8 mouse cellular contexts compared by ENCODE assay signal in the genomic region with DNA sequence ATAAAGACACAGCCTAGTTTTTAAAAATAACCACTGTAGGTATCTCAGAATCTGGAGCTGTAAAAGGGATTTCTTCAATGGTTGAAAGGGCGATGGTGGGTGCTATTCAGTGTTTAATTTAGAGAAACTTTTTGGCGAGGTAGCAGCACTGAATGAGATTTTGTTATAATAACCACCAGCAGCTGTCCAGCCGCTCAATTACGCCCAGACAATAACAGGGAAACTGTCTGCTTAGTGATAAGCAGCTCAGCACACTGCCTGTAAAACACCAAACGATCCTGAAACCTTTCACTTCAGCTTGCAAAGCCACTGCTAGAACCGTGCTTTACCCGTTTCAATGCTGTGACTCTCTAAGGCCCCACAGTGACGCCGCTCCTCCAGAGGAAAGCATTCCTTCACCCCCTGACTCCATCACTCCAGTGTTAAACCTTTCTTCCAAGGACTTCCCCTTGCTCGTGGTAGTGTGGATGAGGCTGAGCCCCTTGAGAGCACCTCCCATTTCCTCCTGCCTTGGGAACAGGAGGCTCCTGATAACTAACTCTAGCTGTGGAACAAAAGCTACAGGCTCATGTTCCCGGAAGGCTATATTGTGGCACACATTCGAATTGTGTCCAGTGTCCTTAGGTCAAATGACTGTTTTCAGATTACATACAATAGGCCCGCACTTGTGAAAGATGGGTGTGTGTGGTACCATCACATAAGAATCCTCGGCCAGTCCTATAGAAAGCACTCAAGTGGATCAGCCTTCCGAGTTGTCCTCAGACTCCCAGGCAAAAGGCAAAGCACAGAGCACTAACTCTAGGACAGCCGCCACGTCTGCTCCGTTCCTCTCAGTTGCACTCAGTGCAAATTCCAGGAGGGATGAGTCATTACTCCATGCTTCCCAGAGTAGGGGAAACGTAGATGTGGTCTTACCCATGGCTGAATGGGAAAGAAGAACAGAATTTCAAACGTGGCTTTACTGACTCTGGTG.
DNase-seq lines count a peak whose midpoint lies in the region.

No protein-coding gene starts in this region.

- DNase-seq in heart, adult 11 months, result peak; percentile 97
- DNase-seq in heart, postnatal 25 days (ENCODE audit: low spot score), result no peak
- DNase-seq in fibroblast of lung, adult 2 months (ENCODE audit: low read depth), result peak; percentile 39
- peak; percentile 27 for DNase-seq in kidney, adult 11 months
- peak; percentile 31 for DNase-seq in lung, postnatal 10 days
- DNase-seq in thymus, postnatal 14 days, result no peak
- no peak for DNase-seq in layer of hippocampus, adult 18-20 months (ENCODE audit: low spot score in 2 of 2)
- DNase-seq in thymus, adult 18-20 months, result no peak

- intact Hi-C loops in heart, postnatal 25 days (cut with DNase I), result loop anchor here (5.0 kb wide), 4 partner anchors 38 to 102 kb away; partner anchors contain the start of gene Osbpl3

Comparison
In these comparisons a context has a peak if more than half of its experiments do, and no peak if none do; other contexts are left out.
1. DNase-seq: peak in heart, adult 11 months (single experiment), fibroblast of lung, adult 2 months (single experiment), kidney, adult 11 months (single experiment) and lung, postnatal 10 days (single experiment); none in heart, postnatal 25 days (single experiment), thymus, postnatal 14 days (single experiment), layer of hippocampus, adult 18-20 months (0 of 2) and thymus, adult 18-20 months (0 of 2).